Mouse (Mus musculus): ENCODE results near the gene Ust. TPM values are rescaled to one million over a fixed set of nuclear protein-coding genes. Genes with fewer than 3 reads are reported as not detected.

The Ust gene
- total and polyA plus RNA-seq, 3 experiments, result 3.4 to 7.6 (median 5.3) TPM

DNA sequence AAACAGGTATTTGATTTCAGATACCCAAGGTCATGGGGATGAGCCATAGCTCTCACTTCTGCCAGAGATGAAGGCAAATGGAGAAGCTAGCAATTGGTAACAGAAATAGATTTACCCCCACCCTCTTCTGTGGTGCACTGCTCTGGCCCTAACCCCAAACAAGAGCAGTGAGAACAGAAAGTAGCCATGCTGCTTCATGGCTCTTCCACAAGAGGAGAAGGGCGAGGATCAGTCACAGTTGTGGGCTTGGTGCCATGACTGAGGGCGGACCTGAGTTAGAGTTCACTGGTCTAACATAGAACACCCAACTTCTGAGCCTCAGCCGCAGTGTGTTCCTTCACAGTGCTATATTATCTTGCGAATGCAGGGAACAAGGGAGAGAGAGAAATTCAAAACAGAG lies 13.8 kb downstream of the Ust start:
- no peak for DNase-seq

GRCm38 (mm10) chr10:8498951-8499891 lies 19.4 kb downstream of the Ust start:
- DNase-seq, result no peak

- no peak for DNase-seq
Measured at GRCm38 (mm10) chr10:8495543-8496141, 23.0 kb downstream of the Ust start.

DNA sequence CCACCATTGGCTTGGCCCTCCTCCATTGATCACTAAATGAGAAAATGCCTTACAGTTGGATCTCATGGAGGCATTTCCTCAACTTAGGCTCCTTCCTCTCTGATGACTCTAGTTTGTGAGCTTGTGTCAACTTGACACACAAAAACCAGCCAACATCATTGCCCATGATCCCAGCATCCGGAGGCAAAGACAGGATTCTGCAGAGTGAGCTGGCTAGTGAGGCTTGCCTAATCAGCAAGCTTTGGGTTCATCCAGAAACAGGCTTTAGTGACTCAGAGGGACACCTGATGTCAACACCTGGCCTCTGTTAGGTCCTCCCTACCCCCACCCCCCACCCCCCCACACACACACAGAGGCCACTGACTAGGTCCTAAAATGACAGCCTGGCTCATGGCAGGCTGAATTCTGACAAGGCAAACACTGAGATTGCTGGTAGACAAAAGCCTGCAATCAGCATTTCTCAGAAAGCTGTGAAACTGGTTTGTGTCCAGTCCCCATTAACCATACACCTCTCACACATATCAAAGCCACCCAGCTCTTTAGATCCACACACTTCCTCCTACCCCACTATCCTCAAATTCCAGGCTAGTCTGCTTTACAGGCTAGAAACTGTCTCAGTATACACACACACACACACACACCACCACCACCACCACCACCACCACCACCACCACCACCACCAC lies 26.6 kb downstream of the Ust start:
- no peak for DNase-seq

DNA sequence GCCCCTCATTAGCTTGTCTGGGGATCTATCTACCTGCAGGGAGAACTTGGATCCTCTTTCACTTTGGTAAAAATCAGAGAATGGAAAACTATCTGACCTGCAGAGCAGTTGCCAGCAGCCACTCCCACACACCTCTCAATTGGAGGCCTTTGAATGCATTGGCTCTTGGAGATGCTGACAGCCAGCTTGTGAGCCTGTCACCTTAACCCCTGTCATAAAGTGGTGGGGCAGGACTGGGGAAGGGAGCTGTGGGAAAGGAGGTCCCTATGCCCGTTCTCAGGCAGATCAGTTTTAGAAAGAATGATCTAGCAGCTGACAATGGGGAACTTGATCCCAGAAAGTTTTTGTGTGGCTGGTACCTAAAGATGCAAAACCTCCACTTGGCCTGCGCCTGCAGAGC lies 31.2 kb downstream of the Ust start:
- DNase-seq, result no peak

DNA sequence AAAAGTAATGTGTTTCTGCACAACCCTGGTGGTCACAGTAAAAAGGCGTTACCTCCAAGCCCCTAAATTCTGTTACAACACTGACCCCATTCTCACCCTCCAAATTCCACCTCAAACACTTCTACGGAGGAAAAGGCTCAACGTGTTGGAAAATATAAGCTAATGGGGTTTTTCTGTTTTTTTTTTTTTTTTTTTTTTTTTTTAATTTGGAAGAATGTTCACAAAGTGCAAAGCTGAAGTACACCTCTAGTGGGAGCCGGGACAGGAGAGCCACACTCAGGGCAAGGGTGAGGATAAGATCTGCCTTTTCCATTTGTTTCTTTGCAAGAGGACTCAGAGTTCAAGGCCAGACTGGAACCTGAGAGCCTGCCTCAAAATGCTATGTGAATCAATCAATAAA lies 34.1 kb downstream of the Ust start:
- DNase-seq, result no peak

DNA sequence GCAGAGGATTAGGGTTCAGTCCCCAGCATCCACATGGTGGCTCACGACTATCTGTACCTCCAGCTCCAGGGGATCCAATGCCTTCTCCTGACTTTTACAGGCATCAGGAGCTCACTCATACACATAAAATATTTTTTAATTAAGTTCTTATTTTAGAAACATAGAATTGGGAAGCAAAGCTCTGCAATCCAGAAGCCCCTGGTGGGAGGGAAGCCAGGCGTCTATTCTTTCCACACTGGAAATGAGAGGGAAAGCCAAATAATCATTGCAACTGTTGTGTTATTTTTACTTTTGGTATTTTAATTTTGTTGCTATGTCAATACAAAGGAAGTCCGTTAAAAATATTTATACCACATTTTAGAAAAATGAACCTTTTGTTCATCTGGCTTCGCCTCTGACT lies 35.8 kb downstream of the Ust start:
- DNase-seq, result no peak

- no peak for DNase-seq
Measured at GRCm38 (mm10) chr10:8479779-8480178, 38.8 kb downstream of the Ust start.

DNA sequence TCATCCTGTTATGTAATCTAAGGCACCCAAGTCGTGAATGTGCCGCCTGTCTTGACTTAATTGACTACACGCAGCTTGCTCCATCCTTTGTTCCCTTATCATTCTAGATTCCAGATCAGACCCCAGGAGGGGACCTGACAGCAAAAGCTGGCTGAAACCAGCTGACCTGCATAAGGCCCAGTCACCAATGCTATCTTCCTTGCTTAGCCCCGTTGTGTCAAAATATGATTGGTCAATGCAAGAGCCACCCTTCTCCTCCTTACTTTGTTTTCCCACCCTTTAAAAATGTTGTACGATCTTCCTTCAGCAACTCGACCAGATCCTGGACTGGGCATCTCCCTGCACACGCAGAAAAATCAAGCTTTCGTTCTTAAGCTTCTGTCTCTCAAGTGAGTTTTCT lies 40.7 kb downstream of the Ust start:
- DNase-seq, result no peak

DNA sequence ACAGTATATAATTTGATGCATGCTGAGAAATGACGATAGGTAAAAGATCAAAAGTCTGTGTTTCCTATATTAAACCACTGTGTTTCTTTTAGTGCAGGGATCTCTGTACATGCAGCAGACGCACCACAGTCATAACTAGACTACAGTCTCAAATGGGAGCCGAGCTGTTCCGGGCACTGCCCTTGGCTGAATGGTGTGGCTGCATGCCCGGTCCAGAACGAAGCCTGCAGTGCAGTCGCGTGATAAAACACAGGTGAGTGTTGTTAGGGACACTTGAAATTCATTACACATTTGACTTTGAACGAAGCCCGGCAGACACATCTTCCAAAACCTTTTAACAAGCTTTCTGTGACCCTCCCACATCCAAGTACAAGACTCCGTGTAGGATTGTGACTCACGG lies 46.6 kb downstream of the Ust start:
- DNase-seq, result no peak

DNA sequence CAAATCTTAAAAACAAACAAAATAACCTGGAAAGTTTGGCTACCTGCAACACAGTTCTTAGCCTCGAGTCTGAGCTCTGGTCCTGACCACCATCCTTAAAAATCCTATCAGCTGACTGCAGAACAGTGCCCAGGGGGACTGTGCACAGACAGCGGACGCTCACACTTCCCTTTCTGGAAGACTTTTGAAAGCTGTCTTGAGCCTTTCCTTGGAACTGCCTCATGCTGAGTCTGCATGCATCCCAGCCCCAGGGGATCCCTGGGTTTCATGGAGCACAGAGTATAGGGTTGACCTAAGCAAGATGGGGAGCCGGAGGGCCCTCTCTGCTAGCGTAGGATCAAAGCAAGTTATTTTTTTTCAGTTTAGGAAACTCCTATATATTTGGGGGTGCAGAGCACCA lies 47.6 kb downstream of the Ust start:
- DNase-seq, result no peak

- DNase-seq, result no peak
Measured at GRCm38 (mm10) chr10:8469516-8469915, 49.1 kb downstream of the Ust start.

DNA sequence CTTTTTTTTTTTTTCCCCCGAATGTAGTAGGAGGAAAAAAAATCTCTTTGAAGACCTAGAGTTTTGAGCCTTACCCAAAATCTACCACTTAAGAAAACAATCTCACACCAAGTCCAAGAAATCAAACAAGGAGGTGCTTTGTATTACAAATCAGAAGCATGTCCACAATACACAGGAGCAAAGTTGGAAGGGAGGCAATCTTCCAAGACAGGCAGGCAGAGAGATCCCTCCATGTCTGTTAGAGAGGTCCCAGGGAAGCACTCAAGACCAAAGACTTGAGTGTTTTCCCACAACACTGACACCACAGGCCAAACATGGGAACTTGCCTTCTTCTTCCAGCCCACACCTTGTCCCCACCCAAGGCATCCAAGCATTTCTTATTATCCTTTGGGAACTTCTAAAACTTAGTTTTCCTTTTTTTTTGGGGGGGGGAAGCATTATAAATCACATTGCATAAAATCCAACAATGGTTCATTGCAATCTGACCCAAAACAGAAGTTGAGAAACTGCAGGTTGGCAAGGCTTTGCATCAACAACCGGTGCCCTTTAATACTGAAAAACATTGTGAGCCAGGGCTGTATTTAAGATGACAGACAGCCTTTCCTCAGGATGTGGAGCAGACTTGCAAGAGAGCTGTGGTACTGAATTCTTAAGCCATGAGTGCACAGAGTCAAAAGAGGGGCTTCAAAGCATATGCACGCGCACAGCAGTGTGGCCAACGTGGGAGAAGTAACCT lies 49.8 kb downstream of the Ust start:
- DNase-seq, result no peak

DNA sequence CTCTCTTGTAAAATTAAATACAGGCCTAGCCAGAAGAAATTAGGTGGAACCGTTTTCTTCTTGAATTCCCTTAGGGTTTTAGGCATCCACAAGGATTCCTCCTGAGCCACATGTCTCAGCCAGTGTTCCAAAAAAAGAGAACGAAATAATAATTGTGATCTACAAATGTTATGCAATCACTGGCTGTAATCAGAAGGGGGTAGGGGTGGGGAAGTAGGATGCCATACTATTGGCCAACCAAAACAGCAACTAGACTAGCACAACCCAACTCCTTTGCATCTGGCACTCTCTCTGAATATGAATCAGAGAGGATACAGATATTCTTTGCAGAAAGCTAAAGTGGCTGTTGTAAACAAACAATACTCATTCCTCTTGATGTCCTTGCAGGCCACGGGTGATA lies 52.7 kb downstream of the Ust start:
- peak; percentile 12 for DNase-seq

- DNase-seq, result no peak
Measured at GRCm38 (mm10) chr10:8465216-8465615, 53.4 kb downstream of the Ust start.

DNA sequence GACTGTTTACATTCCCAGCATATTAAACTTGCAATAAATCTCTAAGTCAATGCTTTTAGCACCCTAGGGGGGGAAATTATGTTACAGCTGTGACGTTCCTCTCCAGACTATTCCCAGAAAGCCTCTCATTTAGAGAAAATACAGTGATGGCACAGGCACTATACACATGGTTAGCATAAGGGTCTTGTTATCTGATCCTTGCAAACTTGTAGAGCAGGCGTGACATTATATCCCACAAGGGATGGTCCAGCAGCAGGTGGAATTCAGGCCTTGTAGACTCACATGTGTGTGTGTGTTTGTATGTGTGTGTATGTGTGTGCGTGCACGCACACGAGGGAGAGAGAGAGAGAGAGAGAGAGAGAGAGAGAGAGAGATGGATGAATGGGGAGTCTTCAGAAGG lies 57.3 kb downstream of the Ust start:
- DNase-seq, result no peak

DNA sequence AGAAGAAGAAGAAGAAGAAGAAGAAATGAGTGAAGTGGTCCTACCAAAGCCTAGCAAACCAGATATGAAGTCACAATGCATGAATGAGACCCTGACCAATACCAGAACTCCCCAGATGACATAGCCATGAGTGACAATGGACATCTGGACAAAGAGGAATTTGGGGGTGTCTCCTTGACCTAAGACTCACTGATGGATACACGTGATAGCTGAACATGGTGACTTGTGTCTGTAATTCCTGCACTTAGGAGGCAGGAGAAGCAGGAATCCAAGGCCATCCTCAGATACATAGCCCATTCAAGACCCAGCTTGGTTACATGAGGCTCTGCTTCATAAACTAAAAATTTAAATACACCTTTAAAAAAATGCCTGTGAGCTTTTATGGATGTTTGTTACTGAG lies 63.9 kb downstream of the Ust start:
- no peak for DNase-seq

DNA sequence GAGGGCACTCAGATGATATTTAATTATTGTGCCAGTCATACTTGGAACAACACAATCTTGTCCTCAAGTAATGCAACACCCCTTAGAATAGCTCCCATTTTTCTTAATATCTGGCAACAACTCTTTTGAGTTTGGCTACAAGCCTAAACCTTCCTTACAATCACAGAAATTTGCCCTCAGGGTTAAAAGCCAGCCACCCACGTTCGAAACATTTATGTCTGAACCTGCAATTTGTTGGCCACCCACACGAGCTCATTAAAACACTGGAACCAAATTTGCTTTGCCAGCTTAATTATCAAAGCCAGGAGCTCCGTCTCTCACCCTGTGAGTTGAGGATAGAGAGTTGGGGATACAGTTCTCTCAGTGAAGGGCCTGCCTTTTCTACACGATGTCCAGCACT lies 70.9 kb downstream of the Ust start:
- no peak for DNase-seq

DNA sequence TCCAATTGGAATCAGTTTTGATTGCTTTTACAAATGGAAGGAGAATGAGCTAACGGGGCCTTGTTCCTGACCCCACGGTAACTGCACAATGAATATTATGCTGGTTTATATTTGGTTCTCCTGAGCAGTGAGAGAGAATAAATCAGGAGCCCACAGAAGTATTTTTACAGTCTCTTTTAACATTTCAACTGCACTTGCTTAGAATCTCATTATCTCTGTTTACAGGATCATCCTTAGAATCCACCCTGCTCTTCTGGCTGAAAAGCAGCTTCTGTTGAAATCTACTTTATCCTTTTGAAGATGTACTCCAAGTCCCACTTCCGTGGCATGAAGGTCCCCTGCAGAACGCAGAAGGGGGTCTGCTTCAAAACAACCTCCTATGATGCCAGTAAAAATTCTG lies 71.7 kb downstream of the Ust start:
- no peak for DNase-seq

DNA sequence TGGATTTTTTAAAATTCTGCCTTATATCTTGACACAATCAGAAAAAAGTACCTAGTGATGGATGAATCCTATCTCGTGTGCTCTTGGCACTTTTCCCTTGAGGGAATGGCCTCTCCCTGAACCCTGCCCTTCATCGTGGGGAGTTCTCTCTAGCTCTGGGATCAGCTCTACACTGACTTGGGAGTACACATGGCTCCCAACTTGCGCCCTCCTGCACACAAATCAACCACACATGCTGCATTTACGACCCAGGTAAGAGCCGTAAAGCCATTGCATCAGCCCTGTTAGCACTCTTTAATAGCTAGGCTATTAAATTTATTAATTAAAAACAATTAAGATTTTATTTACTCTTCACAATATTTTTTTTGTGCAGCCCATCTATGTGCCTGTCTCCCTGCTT lies 74.6 kb downstream of the Ust start:
- no peak for DNase-seq

DNA sequence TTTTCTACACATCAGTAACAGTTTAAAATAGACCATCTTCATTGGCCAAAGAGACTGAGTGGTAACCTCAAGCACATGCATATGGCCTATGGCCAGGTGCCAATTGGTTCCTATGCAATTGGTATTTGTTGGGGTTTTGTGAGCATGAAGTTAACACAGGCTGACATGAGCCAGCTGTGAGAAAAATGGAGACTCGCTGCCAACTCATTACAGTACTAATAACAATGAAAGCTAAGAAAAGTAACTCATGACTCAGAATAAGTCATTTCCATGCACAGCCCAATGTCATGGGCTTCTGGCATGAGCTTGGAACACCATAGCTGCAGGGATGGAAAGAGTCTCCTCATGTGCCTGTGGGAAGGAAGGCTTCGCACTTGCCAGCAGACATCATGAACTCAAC lies 86.8 kb downstream of the Ust start:
- peak; percentile 32 for DNase-seq

Data from adrenal gland, adult 2 months (tissue).